Mouse (Mus musculus) spleen, adult 2 months (tissue): Measurements from ENCODE around the gene Brca1.

Experiments
- CTCF ChIP-seq: fragments of 200-500 bp; IDR thresholded peaks from 2 replicates; pipeline ENCODE4 v1.5.1; 2011; ENCODE audit warnings: mild to moderate bottlenecking, inconsistent platforms; ENCODE audit not compliant: insufficient read depth, insufficient read length, insufficient replicate concordance; ENCODE audit errors: extremely low read depth
- POLR2A ChIP-seq: fragments of 200-500 bp; IDR thresholded peaks from 2 replicates; pipeline ENCODE4 v1.6.1; 2011; ENCODE audit warnings: low read depth, low read length, inconsistent platforms

- TF ChIP-seq POLR2A = no peak
- TF ChIP-seq CTCF = no peak
Measured at GRCm38 (mm10) chr11:101460321-101460720, 91.4 kb downstream of the Brca1 start.
